Mouse (Mus musculus): Measurements from ENCODE around the gene Tpm1.

Tpm1 gene

GRCm38 (mm10) chr9:67049086-67049824 lies at the start of gene Tpm1:
Tpm1 (minus strand) TSS chr9:67049406.
- peak; percentile 64 for DNase-seq

GRCm38 (mm10) chr9:67094371-67094770 lies 45.2 kb upstream of the Tpm1 start:
- DNase-seq = no peak

DNA sequence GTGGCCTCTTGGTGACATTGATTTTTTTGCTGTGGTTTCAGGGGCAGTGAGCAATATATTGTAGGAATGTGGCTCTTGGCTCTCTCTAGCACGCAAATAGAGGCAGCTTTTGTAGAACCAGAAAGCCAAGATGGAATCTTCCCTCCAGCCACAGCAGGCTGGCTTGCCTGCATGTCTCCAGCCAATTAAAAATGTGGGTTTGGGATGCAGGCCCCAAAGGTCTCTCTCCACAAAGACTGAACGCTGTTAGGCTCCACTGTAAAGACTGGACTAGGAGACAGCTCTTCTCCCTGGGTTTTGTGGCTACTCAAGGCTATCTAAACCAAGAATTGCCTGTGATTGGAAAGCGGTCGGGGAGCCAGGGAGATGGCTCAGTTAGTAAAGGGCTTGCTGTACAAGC lies 43.0 kb upstream of the Tpm1 start:
- DNase-seq = no peak

DNA sequence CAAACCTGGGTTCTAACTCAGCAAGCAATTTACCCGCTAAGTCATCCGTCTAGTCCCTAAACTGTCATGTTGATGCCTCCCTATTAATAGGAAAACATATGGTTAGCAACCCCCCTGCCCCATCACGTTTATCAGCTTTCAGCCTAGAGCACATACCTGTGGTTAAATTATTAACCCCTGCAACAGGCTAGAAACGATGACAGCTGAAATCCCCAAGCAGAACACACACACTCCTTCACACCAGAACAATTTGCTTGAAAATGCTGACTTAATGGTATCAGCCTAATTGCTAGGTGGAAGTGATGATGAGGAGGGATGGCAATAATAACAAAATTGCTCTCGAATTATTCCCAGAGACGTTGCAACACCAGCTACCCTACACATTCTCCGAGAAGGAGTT lies 42.4 kb upstream of the Tpm1 start:
- DNase-seq = no peak

- DNase-seq = no peak
Observed at GRCm38 (mm10) chr9:67091151-67091550, 41.9 kb upstream of the Tpm1 start.

- DNase-seq = no peak
Observed at GRCm38 (mm10) chr9:67090633-67091045, 41.4 kb upstream of the Tpm1 start.

DNA sequence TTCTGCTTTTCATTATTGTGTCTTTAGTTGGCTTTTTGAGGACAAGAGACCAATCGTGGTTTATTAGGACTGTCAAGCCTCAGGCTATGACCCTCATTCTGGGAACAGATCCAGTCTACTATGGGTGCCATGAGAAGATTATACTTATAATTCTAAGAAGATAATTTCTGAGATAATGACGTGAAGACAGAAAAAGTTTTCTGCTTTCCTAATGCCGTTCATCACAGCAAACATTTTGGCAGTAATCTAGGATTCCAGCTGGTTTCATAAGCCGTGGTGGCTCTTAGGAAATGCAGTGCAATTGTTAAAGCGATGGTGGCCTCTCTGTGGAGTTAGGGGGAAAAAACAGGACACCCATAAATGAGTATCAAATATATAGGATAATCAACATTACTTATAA lies 40.0 kb upstream of the Tpm1 start:
- DNase-seq = no peak

DNA sequence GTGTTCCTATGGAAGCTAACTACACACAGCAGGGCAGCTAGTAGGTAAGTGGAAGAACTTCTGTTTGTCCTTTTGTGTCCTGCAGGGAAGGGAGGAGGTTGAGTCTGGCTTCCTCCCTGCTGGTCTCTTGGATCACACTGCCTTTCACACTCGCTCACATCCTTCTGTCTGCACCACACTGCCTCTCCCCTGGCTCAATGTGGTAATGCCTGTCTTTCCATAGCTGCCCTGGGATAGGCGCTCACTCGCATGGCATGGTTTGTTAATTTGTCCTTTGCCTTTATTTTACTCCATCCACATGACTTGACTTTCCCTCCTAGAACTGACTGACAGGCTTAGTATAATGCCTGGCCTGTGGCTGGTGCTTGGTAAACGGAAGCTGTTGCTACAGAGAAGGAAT lies 34.6 kb upstream of the Tpm1 start:
- DNase-seq = no peak

DNA sequence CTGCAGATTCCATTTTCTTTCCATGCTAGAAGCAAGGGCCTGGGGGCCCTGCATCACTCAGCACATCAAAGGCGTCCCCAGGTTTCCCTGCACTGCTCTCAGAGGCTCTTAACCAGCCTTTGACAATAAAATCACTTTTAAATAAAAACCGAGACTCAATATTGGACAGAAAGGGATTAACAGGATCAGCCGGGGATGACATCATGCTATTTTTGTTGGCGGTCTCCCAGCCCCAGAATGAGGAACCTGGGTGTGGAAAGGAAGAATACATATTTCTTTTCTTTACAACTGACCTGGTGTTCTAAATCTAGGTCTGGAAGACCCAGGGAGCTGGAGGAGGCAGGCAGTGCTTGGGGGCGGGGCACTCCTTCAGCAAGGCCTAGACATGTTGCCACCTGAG lies 32.5 kb upstream of the Tpm1 start:
- DNase-seq = no peak

DNA sequence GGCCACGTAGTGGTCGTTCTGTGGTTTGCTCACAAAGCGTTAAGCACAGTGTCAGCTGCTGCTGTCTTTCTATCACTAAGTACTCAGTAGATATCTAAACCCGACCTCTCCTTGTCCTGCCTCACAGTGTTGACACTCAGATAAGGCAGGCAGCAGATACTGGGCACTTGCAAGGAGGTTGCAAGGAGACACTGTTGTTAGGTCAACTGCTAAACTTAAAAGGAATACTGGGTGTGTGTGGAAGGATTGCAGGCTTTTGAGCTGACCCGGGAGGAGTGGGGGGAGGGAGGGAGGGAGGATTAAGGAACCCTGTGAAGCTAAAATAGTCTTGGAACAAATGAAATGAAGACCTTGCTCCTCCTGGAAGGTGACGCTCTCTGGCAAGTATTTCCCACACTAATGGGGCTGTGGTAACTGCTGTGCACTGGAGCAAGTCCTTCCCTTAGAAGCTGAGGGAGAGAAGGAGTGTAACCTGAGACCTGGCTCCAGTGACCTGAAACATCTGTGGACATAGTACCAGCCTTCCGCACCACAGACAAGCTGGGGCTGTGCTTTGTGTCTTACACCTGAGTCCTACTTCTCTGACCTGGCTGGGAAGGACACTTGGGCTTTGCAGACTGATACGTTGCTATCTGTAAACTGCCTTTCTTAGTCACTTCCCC lies 28.6 kb upstream of the Tpm1 start:
- no peak for DNase-seq

GRCm38 (mm10) chr9:67077266-67077657 lies 28.1 kb upstream of the Tpm1 start:
- DNase-seq = no peak

GRCm38 (mm10) chr9:67072182-67072581 lies 23.0 kb upstream of the Tpm1 start:
- DNase-seq = no peak

- no peak for DNase-seq
Observed at GRCm38 (mm10) chr9:67071596-67071995, 22.4 kb upstream of the Tpm1 start.

DNA sequence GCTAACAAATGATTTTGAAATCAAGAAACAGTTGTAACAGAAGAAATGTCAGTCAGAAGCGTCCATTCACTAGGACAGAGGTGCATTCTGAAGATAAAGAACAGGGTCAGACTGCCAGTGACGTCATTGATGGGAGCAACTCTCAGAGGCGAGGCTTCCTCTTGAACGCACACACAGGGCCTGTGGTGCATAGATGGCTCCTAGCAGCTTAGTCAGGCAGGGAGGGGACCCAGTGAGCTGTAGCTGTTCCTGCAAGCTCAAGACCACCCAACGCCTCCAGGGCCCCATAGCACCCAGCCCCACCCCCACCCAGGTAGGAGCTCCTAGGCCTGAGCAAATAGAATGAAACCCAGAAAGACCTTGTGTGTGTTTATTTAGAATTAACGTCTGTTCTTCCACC lies 21.9 kb upstream of the Tpm1 start:
- DNase-seq = no peak

- no peak for DNase-seq
Observed at GRCm38 (mm10) chr9:67066616-67067015, 17.4 kb upstream of the Tpm1 start.

GRCm38 (mm10) chr9:67059714-67060113 lies 10.5 kb upstream of the Tpm1 start:
- no peak for DNase-seq

DNA sequence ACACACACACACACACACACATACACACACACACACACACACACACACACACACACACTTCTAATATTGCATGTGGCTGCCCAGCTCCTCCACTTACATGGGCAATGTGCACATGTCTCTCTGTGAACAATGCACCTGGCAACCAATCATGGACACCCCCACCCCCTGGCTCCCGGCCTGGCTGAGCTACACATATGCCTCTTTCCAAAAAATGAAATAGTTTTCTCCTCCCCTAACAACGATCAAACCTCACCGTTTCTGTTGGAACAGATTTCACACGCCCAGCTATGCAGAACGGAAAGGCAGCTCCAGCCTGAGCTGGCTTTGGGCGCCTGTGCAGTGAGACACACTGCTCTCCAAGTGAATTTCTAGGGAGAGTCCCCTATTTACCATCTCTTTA lies 9.2 kb upstream of the Tpm1 start:
- peak; percentile 79 for DNase-seq

DNA sequence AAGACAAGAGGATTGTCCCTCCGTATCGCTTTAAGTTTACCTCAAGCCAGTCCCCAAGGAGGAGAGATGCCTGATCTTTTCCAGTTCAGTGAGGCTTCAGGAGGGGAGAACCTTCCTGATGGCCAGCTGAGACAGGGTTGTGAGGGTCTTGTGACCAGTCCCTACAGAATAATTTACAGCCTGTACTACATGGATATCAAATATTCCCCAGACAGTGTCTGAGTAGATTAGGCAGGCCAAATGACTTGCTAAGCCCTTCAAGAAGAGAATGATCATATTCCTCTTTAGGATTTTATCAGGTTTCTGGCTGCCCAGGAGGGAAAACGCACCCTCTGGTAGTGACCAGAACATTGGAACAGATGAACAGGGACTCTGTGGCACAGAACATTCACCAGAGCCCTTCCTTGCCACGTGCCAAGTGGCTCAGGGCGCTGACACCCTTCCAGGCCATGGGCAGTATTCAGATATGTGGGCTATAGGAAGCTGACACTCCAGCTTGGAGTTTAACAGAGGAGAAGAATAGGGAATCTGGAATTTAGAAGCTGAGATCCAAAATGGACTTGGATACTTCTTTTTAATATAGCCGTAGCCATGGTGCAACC lies 1.6 kb upstream of the Tpm1 start:
- DNase-seq = no peak

DNA sequence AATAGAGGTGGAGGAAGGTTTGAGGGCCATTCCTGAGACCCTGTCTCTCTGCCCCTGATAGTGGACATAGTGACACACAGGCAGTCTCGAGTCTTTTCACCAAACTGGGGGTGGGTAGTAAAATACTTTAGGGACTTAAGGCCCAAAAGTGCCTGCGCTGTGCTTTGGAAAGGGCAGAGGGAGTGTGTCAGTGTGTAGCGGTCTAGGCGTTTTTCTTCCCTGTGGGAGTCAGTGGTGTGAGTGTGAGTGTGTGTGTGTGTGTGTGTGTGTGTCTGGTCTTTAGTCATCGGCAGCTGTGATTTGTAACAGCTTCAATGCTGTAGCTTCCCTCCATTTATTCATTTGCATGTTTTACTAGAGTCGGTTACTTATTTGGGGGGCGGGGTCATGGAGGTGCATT lies 630 bp upstream of the Tpm1 start:
- no peak for DNase-seq

DNA sequence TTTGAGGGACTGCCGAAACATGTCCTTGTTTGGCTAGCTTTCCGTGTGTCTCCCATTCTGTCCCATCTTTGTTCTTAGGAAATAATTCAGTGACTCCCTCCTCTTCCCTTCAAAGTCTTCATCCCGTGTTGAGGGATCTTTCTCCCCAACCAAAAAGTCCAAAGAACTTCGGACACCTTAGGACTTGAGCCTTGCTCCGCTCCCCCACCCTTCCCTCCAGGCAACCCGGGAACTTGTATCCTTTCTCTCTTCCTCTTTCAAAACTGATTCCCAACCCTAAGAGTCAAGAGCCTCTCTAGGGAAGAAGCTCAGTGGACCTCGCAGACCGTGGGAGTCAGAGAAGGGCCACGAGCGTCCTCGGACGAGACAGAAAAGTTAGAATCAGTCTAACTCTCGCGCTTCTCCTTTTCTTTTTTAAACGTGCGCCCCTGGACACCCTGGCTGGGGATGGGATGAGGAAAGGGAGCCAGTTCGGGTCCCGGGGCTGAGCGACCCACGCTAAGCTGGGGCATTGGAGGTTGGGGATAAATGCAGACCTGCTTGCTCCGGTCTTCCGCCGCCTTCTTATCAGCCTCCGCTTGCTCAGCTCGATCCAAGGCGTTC lies 622 bp downstream of the Tpm1 start:
- DNase-seq = no peak

- no peak for DNase-seq
Observed at GRCm38 (mm10) chr9:67047606-67048482, 1.4 kb downstream of the Tpm1 start.

GRCm38 (mm10) chr9:67046881-67047605 lies 2.2 kb downstream of the Tpm1 start:
- no peak for DNase-seq
